Mouse (Mus musculus) lung, adult 2 months (tissue): ENCODE measurements at regions not wholly inside any gene's neighbourhood (a gene's known extent, or its start where the extent isn't known, plus 50 kb on each side); places are given as distances from the start of the nearest gene placed in this dataset.

Experiments
- CTCF ChIP-seq: fragments of 200-500 bp; IDR thresholded peaks from 2 replicates; pipeline ENCODE4 v1.5.1; 2011; ENCODE audit warnings: mild to moderate bottlenecking, low read length, control low read depth; ENCODE audit not compliant: insufficient read depth
- POLR2A ChIP-seq: fragments of 200-500 bp; IDR thresholded peaks from 2 replicates; pipeline ENCODE4 v1.6.1; 2011; ENCODE audit warnings: low read depth, mild to moderate bottlenecking, control low read depth, low read length, borderline replicate concordance; ENCODE audit errors: extremely low read depth

DNA sequence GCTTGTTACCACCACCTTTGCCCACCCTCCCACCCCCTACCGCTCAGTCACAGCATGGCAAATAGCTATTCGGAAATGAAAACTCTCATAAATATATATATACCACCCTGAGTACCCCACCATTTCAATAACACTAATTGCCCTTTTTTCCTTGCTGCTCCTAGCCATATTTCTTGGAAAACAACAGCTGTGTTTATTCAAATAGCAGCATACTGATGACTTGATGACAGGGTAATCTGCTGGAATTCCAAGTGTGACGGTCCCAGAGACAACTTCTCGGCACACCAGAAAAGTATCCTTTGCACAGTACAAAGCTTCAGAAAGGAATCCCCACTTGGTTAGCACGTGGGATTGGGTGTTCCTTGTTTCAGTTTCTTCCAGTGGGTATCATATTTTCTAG lies 433.8 kb upstream of the Acvr2a start:
- TF ChIP-seq CTCF (no peak), POLR2A (no peak)
